Mouse (Mus musculus): ENCODE data around the gene Ube2dnl2. TPM values are rescaled to one million over a fixed set of nuclear protein-coding genes. Genes with fewer than 3 reads are reported as not detected.

The Ube2dnl2 gene
- polyA plus RNA-seq (2012; rRNA removed), result not detected in 2 replicates

- Histone ChIP-seq H3K4me1 (ENCODE audit: control insufficient read depth, insufficient read depth, low read length) (no peaks in the 10 kb centered on the region), H3K27me3 (ENCODE audit: control insufficient read depth, insufficient read depth, low read length) (no peaks in the 10 kb centered on the region), H3K4me3 (replicated peaks; ENCODE audit: insufficient read depth, low read depth, low read length) (no peak within 1 kb of the TSS), H3K27ac (ENCODE audit: insufficient read depth, low read length) (no peak within 1 kb of the TSS)
- TF ChIP-seq POLR2A (IDR thresholded peaks at IDR 0.05; ENCODE audit: borderline replicate concordance, insufficient read depth, low read length) (no peak), CTCF (IDR thresholded peaks at IDR 0.05; ENCODE audit: borderline replicate concordance, insufficient read depth, low read depth, low read length) (no peak)
- no peak for DNase-seq
- 90% methylated on average over 1 of the region's 1 CpGs for whole genome bisulfite sequencing
Measured at GRCm38 (mm10) chrX:114907282-114907681, at the start of gene Ube2dnl2. Gene Ube2dnl2, plus strand, starts transcription at chrX:114907582.

- Histone ChIP-seq H3K27me3 (ENCODE audit: control insufficient read depth, insufficient read depth, low read length) (no peaks in the 10 kb centered on the region), H3K4me1 (ENCODE audit: control insufficient read depth, insufficient read depth, low read length) (no peaks in the 10 kb centered on the region), H3K27ac (ENCODE audit: insufficient read depth, low read length) (no peak overlapping the region), H3K4me3 (replicated peaks; ENCODE audit: insufficient read depth, low read depth, low read length) (no peak overlapping the region)
- TF ChIP-seq CTCF (IDR thresholded peaks at IDR 0.05; ENCODE audit: borderline replicate concordance, insufficient read depth, low read depth, low read length) (no peak), POLR2A (IDR thresholded peaks at IDR 0.05; ENCODE audit: borderline replicate concordance, insufficient read depth, low read length) (no peak)
- no peak for DNase-seq
Measured at GRCm38 (mm10) chrX:114895489-114895888, 11.9 kb upstream of the Ube2dnl2 start.

GRCm38 (mm10) chrX:114897506-114897905 lies 9.9 kb upstream of the Ube2dnl2 start:
- no peaks in the 10 kb centered on the region for H3K27me3 ChIP-seq (ENCODE audit: control insufficient read depth, insufficient read depth, low read length)
- no peaks in the 10 kb centered on the region for H3K4me1 ChIP-seq (ENCODE audit: control insufficient read depth, insufficient read depth, low read length)
- no peak overlapping the region for H3K27ac ChIP-seq (ENCODE audit: insufficient read depth, low read length)
- WGBS, result 81% methylated on average over 3 of the region's 3 CpGs
- no peak for DNase-seq
- no peak overlapping the region for H3K4me3 ChIP-seq (replicated peaks; ENCODE audit: insufficient read depth, low read depth, low read length)
- TF ChIP-seq CTCF (IDR thresholded peaks at IDR 0.05; ENCODE audit: borderline replicate concordance, insufficient read depth, low read depth, low read length) (no peak), POLR2A (IDR thresholded peaks at IDR 0.05; ENCODE audit: borderline replicate concordance, insufficient read depth, low read length) (no peak)

- TF ChIP-seq POLR2A (IDR thresholded peaks at IDR 0.05; ENCODE audit: borderline replicate concordance, insufficient read depth, low read length) (no peak), CTCF (IDR thresholded peaks at IDR 0.05; ENCODE audit: borderline replicate concordance, insufficient read depth, low read depth, low read length) (no peak)
- H3K27ac ChIP-seq (ENCODE audit: insufficient read depth, low read length), result no peak overlapping the region
- no peaks in the 10 kb centered on the region for H3K27me3 ChIP-seq (ENCODE audit: control insufficient read depth, insufficient read depth, low read length)
- H3K4me3 ChIP-seq (replicated peaks; ENCODE audit: insufficient read depth, low read depth, low read length), result no peak overlapping the region
- H3K4me1 ChIP-seq (ENCODE audit: control insufficient read depth, insufficient read depth, low read length), result no peaks in the 10 kb centered on the region
- DNase-seq, result no peak
Measured at GRCm38 (mm10) chrX:114903391-114903790, 4.0 kb upstream of the Ube2dnl2 start.

GRCm38 (mm10) chrX:114904712-114905111 lies 2.7 kb upstream of the Ube2dnl2 start, which contains the start of gene Ube2dnl1:
Gene Ube2dnl1, plus strand, starts transcription at chrX:114905012.
- no peak within 1 kb of the TSS for H3K27ac ChIP-seq (ENCODE audit: insufficient read depth, low read length)
- 75% methylated on average over 5 of the region's 5 CpGs for WGBS

GRCm38 (mm10) chrX:114955066-114955465 lies 47.7 kb downstream of the Ube2dnl2 start:
- Histone ChIP-seq H3K27ac (ENCODE audit: insufficient read depth, low read length) (no peak overlapping the region), H3K4me3 (replicated peaks; ENCODE audit: insufficient read depth, low read depth, low read length) (no peak overlapping the region), H3K27me3 (ENCODE audit: control insufficient read depth, insufficient read depth, low read length) (no peaks in the 10 kb centered on the region), H3K4me1 (ENCODE audit: control insufficient read depth, insufficient read depth, low read length) (no peaks in the 10 kb centered on the region)
- DNase-seq, result no peak
- 63% methylated on average over 1 of the region's 1 CpGs for WGBS
- TF ChIP-seq CTCF (IDR thresholded peaks at IDR 0.05; ENCODE audit: borderline replicate concordance, insufficient read depth, low read depth, low read length) (no peak), POLR2A (IDR thresholded peaks at IDR 0.05; ENCODE audit: borderline replicate concordance, insufficient read depth, low read length) (no peak)

More at GRCm38 (mm10) chrX:114904712-114905111, 2.7 kb upstream of the Ube2dnl2 start, which contains the start of gene Ube2dnl1:
- no peak for TF ChIP-seq CTCF (IDR thresholded peaks at IDR 0.05; ENCODE audit: borderline replicate concordance, insufficient read depth, low read depth, low read length)
- no peak for TF ChIP-seq POLR2A (IDR thresholded peaks at IDR 0.05; ENCODE audit: borderline replicate concordance, insufficient read depth, low read length)
- Histone ChIP-seq H3K4me1 (ENCODE audit: control insufficient read depth, insufficient read depth, low read length) (no peaks in the 10 kb centered on the region), H3K27me3 (ENCODE audit: control insufficient read depth, insufficient read depth, low read length) (no peaks in the 10 kb centered on the region), H3K4me3 (replicated peaks; ENCODE audit: insufficient read depth, low read depth, low read length) (no peak within 1 kb of the TSS)
- no peak for DNase-seq

Other genes with a start within 250 kb of the Ube2dnl2 start
- gene Ube2dnl1, start 2.6 kb upstream of the Ube2dnl2 start, polyA plus RNA-seq (2012; rRNA removed), result not detected in 2 replicates

All from cerebellum, adult 2 months (tissue).